In the genomic region with DNA sequence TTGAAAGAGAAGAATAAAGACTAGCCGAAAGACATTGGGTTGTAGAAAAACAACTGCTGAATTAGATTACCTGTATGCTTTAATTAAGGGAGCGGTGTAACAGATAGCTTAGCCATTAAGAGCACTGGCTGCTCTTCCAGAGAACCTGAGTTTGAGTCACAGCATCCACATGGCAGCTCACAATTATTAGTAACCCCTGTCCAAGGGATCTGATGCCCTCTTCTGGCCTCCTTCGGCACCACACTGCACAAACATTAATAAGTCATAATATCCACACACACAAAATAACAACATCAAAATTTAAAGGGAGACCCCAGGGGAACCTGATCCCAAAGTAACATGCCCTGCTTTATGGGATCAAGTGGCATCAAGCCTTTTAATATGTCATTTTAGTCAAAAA, we compare ENCODE assay signal across 8 mouse cellular contexts.
DNase-seq lines count a peak whose midpoint lies in the region; TF ChIP-seq lines count a peak whose summit lies in the region.

No protein-coding gene starts in this region.

- WGBS in thymus, adult 2 months, result 93% methylated on average over 3 of the region's 3 CpGs

- no peak overlapping the region for H3K4me3 ChIP-seq in gastrocnemius, adult 2 months
- H3K4me3 ChIP-seq in thymus, adult 2 months (ENCODE audit: control insufficient read depth, insufficient read depth, low read length), result no peak overlapping the region

- H3K27ac ChIP-seq in gastrocnemius, adult 2 months, result no peak overlapping the region
- no peak overlapping the region for H3K27ac ChIP-seq in thymus, adult 2 months (ENCODE audit: control insufficient read depth, insufficient read depth, low read length)

- DNase-seq in gastrocnemius, adult 2 months, result no peak
- no peak for DNase-seq in gastrocnemius, postnatal 4 days (ENCODE audit: low spot score in 2 of 2)
- peak; percentile 18 for DNase-seq in thymus, adult 2 months
- no peak for DNase-seq in thymus, postnatal 36 days
- DNase-seq in cerebellum, postnatal 14 days, result peak; percentile 39 to 44
- DNase-seq in retina, postnatal 1 day, result peak; percentile 24
- no peak for DNase-seq in right cerebral cortex, adult 2 months (ENCODE audit: low spot score in 2 of 2)
- no peak for DNase-seq in frontal cortex, postnatal 25 days (ENCODE audit: low spot score in 2 of 2)

- no peaks in the 10 kb centered on the region for H3K27me3 ChIP-seq in thymus, adult 2 months (ENCODE audit: control insufficient read depth, insufficient read depth, low read length)

- intact Hi-C loops in gastrocnemius, adult 2 months (cut with DNase I), result loop anchor here (5.0 to 10.0 kb wide), 2 partner anchors 130 to 382 kb away; partner anchors contain the start of gene Ercc6l2

- TF ChIP-seq CTCF in gastrocnemius, adult 2 months (IDR thresholded peaks at IDR 0.05), result peak; percentile 37; the same call in 1 of the 2 replicates
- TF ChIP-seq CTCF in thymus, adult 2 months (IDR thresholded peaks at IDR 0.05; ENCODE audit: borderline replicate concordance, control insufficient read depth, extremely low read depth, insufficient read depth, low read length, poor library complexity), result no peak

- H3K36me3 ChIP-seq in thymus, adult 2 months (ENCODE audit: control insufficient read depth, insufficient read depth, low read length), result no peaks in the 10 kb centered on the region

- TF ChIP-seq POLR2A in thymus, adult 2 months (IDR thresholded peaks at IDR 0.05; ENCODE audit: control insufficient read depth, extremely low read depth, insufficient read depth, low read length, poor library complexity), result no peak

- H3K4me1 ChIP-seq in thymus, adult 2 months (replicated peaks; ENCODE audit: control insufficient read depth, insufficient read depth, low read length), result peaks cover 6% of the 10 kb centered on the region

Comparison
In these comparisons a context has a peak if more than half of its experiments do, and no peak if none do; other contexts are left out.
1. DNase-seq: peak in thymus, adult 2 months (single experiment), cerebellum, postnatal 14 days (2 of 2) and retina, postnatal 1 day (single experiment); none in gastrocnemius, adult 2 months (single experiment), gastrocnemius, postnatal 4 days (0 of 2), thymus, postnatal 36 days (0 of 2), right cerebral cortex, adult 2 months (0 of 2) and frontal cortex, postnatal 25 days (0 of 2).